9 mouse cellular contexts compared by ENCODE assay signal in genomic region chr11:30091892-30092291, GRCm38 (mm10).
DNase-seq lines count a peak whose midpoint lies in the region; ATAC-seq and TF ChIP-seq lines count a peak whose summit lies in the region.
"Had no signal": no experiment of that assay in that cellular context is flagged by ENCODE, and none has a peak within 500 bp of the region (broad histone marks: within the 10 kb centered on the region; RNA-seq: fewer than 3 reads in every experiment).

No protein-coding gene starts in this region.

- peak; percentile 37 for DNase-seq in adrenal gland, postnatal 14 days
- DNase-seq in adrenal gland, postnatal 25 days, result no peak
- DNase-seq in liver, postnatal 0 days, result no peak
- DNase-seq in brain, embryonic 14.5 days (ENCODE audit: low read depth), result peak; percentile 28
- no peak for DNase-seq in limb, embryonic 10.5 days (ENCODE audit: low spot score)

- H3K4me1 ChIP-seq in liver, postnatal 0 days (ENCODE audit: insufficient read depth), result no peaks in the 10 kb centered on the region
- no peaks in the 10 kb centered on the region for H3K4me1 ChIP-seq in liver, embryonic 12.5 days
- H3K4me1 ChIP-seq in limb, embryonic 10.5 days, result no peaks in the 10 kb centered on the region
- H3K4me1 ChIP-seq in heart, embryonic 12.5 days (replicated peaks), result no peaks in the 10 kb centered on the region

- 45% methylated on average over 4 of the region's 4 CpGs for WGBS in liver, postnatal 0 days (ENCODE audit: insufficient replicate concordance)
- WGBS in liver, embryonic 12.5 days (ENCODE audit: insufficient replicate concordance), result 41% methylated on average over 4 of the region's 4 CpGs
- 57% methylated on average over 4 of the region's 4 CpGs for WGBS in limb, embryonic 10.5 days
- WGBS in heart, embryonic 12.5 days, result 37% methylated on average over 4 of the region's 4 CpGs

- no peak for ATAC-seq in liver, postnatal 0 days
- ATAC-seq in liver, embryonic 12.5 days, result no peak
- peak; percentile 73 for ATAC-seq in megakaryocyte-erythroid progenitor cell, adult 5-6 weeks (replicated peaks; ENCODE audit: low FRiP score, low TSS enrichment, poor library complexity, severe bottlenecking)
- no peak for ATAC-seq in heart, embryonic 12.5 days (ENCODE audit: insufficient number of reproducible peaks, low FRiP score)

- no peaks in the 10 kb centered on the region for H3K27me3 ChIP-seq in liver, postnatal 0 days (ENCODE audit: insufficient read depth, low read length)
- H3K27me3 ChIP-seq in liver, embryonic 12.5 days (replicated peaks), result no peaks in the 10 kb centered on the region
- H3K27me3 ChIP-seq in limb, embryonic 10.5 days (ENCODE audit: low read depth, poor library complexity, severe bottlenecking), result no peaks in the 10 kb centered on the region
- no peaks in the 10 kb centered on the region for H3K27me3 ChIP-seq in heart, embryonic 12.5 days (replicated peaks)

- TF ChIP-seq CTCF in liver, postnatal 0 days (IDR thresholded peaks at IDR 0.05; ENCODE audit: low read depth), result peak; percentile 65
- peak; percentile 21; the same call in 1 of the 2 replicates for TF ChIP-seq CTCF in brain, embryonic 14.5 days (IDR thresholded peaks at IDR 0.05; ENCODE audit: borderline replicate concordance, extremely low read depth, insufficient read depth, insufficient read length)

- no peak for TF ChIP-seq EP300 in liver, postnatal 0 days (IDR thresholded peaks at IDR 0.05; ENCODE audit: low read depth)

- no peak overlapping the region for H3K9ac ChIP-seq in liver, postnatal 0 days (replicated peaks)
- H3K9ac ChIP-seq in liver, embryonic 12.5 days, result no peak overlapping the region
- H3K9ac ChIP-seq in heart, embryonic 12.5 days, result no peak overlapping the region

- TF ChIP-seq POLR2A in brain, embryonic 14.5 days (IDR thresholded peaks at IDR 0.05; ENCODE audit: borderline replicate concordance, extremely low read depth, insufficient read depth, insufficient read length, poor library complexity, severe bottlenecking), result no peak

- H3K27ac ChIP-seq in liver, postnatal 0 days (ENCODE audit: low read depth), result no peak overlapping the region
- H3K27ac ChIP-seq in liver, embryonic 12.5 days, result no peak overlapping the region
- H3K27ac ChIP-seq in limb, embryonic 10.5 days, result no peak overlapping the region
- no peak overlapping the region for H3K27ac ChIP-seq in heart, embryonic 12.5 days (ENCODE audit: poor library complexity, severe bottlenecking)

- H3K9me3 ChIP-seq in liver, postnatal 0 days (ENCODE audit: low read length), result no peaks in the 10 kb centered on the region
- H3K9me3 ChIP-seq in liver, embryonic 12.5 days (replicated peaks), result no peaks in the 10 kb centered on the region
- no peaks in the 10 kb centered on the region for H3K9me3 ChIP-seq in limb, embryonic 10.5 days (replicated peaks)
- no peaks in the 10 kb centered on the region for H3K9me3 ChIP-seq in heart, embryonic 12.5 days (replicated peaks)

- no peak overlapping the region for H3K4me2 ChIP-seq in liver, postnatal 0 days (ENCODE audit: low read depth, low read length)
- no peak overlapping the region for H3K4me2 ChIP-seq in liver, embryonic 12.5 days
- no peak overlapping the region for H3K4me2 ChIP-seq in heart, embryonic 12.5 days

- no peaks in the 10 kb centered on the region for H3K36me3 ChIP-seq in liver, postnatal 0 days (replicated peaks; ENCODE audit: insufficient read depth, low read length)
- H3K36me3 ChIP-seq in liver, embryonic 12.5 days, result no peaks in the 10 kb centered on the region
- no peaks in the 10 kb centered on the region for H3K36me3 ChIP-seq in limb, embryonic 10.5 days
- peaks cover 6% of the 10 kb centered on the region for H3K36me3 ChIP-seq in heart, embryonic 12.5 days

- H3K4me3 ChIP-seq in liver, postnatal 0 days (ENCODE audit: low read depth, low read length), result no peak overlapping the region
- no peak overlapping the region for H3K4me3 ChIP-seq in liver, embryonic 12.5 days
- H3K4me3 ChIP-seq in limb, embryonic 10.5 days, result no peak overlapping the region
- H3K4me3 ChIP-seq in heart, embryonic 12.5 days, result no peak overlapping the region
- H3K4me3 ChIP-seq: erythroblast, embryonic 14.5 days had no signal

Comparison
In these comparisons a context has a peak if more than half of its experiments do, and no peak if none do; other contexts are left out.
1. DNase-seq: peak in adrenal gland, postnatal 14 days (single experiment) and brain, embryonic 14.5 days (single experiment); none in adrenal gland, postnatal 25 days (single experiment), liver, postnatal 0 days (single experiment) and limb, embryonic 10.5 days (single experiment).